Mouse (Mus musculus): ENCODE measurements around the gene Hcls1. TPM values are rescaled to one million over a fixed set of nuclear protein-coding genes. Genes with fewer than 3 reads are reported as not detected.
A peak's percentile ranks its signal among the peaks of the same experiment; 100 is the strongest.

The Hcls1 gene
- polyA plus RNA-seq, 1 experiment from 2014 or later, result 13.8 TPM

- peak overlapping the region; percentile 53 for H3K27ac ChIP-seq (ENCODE audit: low read length)
- peak; percentile 33 for ATAC-seq (ENCODE audit: low read depth)
Measured at GRCm38 (mm10) chr16:37012336-37012735, 77.6 kb downstream of the Hcls1 start.

More at GRCm38 (mm10) chr16:37012336-37012735, 77.6 kb downstream of the Hcls1 start:
- H3K4me2 ChIP-seq (ENCODE audit: low read depth, low read length), result peak overlapping the region; percentile 76
- 16% methylated on average over 5 of the region's 5 CpGs for WGBS (ENCODE audit: insufficient replicate concordance)
- H3K4me1 ChIP-seq (ENCODE audit: control insufficient read depth, low read depth, low read length), result peaks cover 10% of the 10 kb centered on the region
- peak overlapping the region; percentile 90 for H3K9ac ChIP-seq (ENCODE audit: low read depth, low read length)
- H3K27me3 ChIP-seq (ENCODE audit: control insufficient read depth, insufficient read depth, low read depth, low read length), result no peaks in the 10 kb centered on the region
- H3K4me3 ChIP-seq (ENCODE audit: low read depth, low read length), result peak overlapping the region; percentile 96
- no peaks in the 10 kb centered on the region; the same call in 1 of the 2 replicates for H3K36me3 ChIP-seq (ENCODE audit: control insufficient read depth, insufficient read depth)
- no peaks in the 10 kb centered on the region for H3K9me3 ChIP-seq (replicated peaks; ENCODE audit: control insufficient read depth, low read length)

Other genes starting within 250 kb of the Hcls1 start
- 0.04 and 0.14 TPM in 2 replicates for gene Ildr1, start 241.0 kb upstream of the Hcls1 start, polyA plus RNA-seq (2015; fragmentation: Nextera tagmentation; extraction: Ambion mirVana)
- 1.8 and 2.7 TPM in 2 replicates for gene Slc15a2, start 150.0 kb upstream of the Hcls1 start, polyA plus RNA-seq (2015; fragmentation: Nextera tagmentation; extraction: Ambion mirVana)
- gene Iqcb1, start 106.6 kb upstream of the Hcls1 start, polyA plus RNA-seq (2015; fragmentation: Nextera tagmentation; extraction: Ambion mirVana), result 7.4 and 9.0 TPM in 2 replicates
- 0.20 and 0.28 TPM in 2 replicates for gene Eaf2, start 60.0 kb upstream of the Hcls1 start, polyA plus RNA-seq (2015; fragmentation: Nextera tagmentation; extraction: Ambion mirVana)
- gene Golgb1, start 59.8 kb upstream of the Hcls1 start, polyA plus RNA-seq (2015; fragmentation: Nextera tagmentation; extraction: Ambion mirVana), result 24.2 and 24.8 TPM in 2 replicates
- 0.06 and 0.08 TPM in 2 replicates for gene Fbxo40, start 55.5 kb downstream of the Hcls1 start, polyA plus RNA-seq (2015; fragmentation: Nextera tagmentation; extraction: Ambion mirVana)
- gene Polq, start 76.8 kb downstream of the Hcls1 start, polyA plus RNA-seq (2015; fragmentation: Nextera tagmentation; extraction: Ambion mirVana), result 7.6 and 7.9 TPM in 2 replicates

All from liver, embryonic 16.5 days (tissue).